Mouse (Mus musculus) kidney, adult 2 months (tissue): ENCODE measurements at regions not wholly inside any gene's neighbourhood (a gene's known extent, or its start where the extent isn't known, plus 50 kb on each side); places are given as distances from the start of the nearest gene placed in this dataset.

Source experiments
- CTCF ChIP-seq: fragments of 200-500 bp; conservative IDR thresholded peaks from 2 replicates; pipeline ENCODE4 v1.5.1; 2011; ENCODE audit warnings: low read depth, mild to moderate bottlenecking, control low read depth, low read length, moderate library complexity, mixed read lengths; ENCODE audit not compliant: insufficient read depth, insufficient read length
- POLR2A ChIP-seq: fragments of 200-500 bp; IDR thresholded peaks from one replicate; pipeline ENCODE4 v1.6.1; 2011; ENCODE audit warnings: low read depth, low read length, control low read depth

- TF ChIP-seq CTCF (no peak), POLR2A (no peak)
Observed at GRCm38 (mm10) chr3:140109401-140109800, 903.9 kb downstream of the Stpg2 start.
